Mouse (Mus musculus) adrenal gland, postnatal 10 days (tissue): ENCODE results near the gene Thada. TPM values are rescaled to one million over a fixed set of nuclear protein-coding genes. Genes with fewer than 3 reads are reported as not detected.
A peak's percentile ranks its signal among the peaks of the same experiment; 100 is the strongest.
"Not testable (repeated sequence)": the region's sequence is repeated elsewhere in the genome, so short reads cannot be mapped to it uniquely, and the experiment has no call there.

Experiments used
- DNase-seq: peaks from one replicate; pipeline ENCODE4 v3.0.0; 2021; ENCODE audit warnings: mixed read lengths
- total RNA-seq, 2 experiments: library from RNA; stranded (reverse); gene quantifications; 2 replicates each; pipeline ENCODE4 v1.2.3; 2021

The Thada gene
- total RNA-seq, 2 experiments from 2014 or later: 13.0 to 18.4 TPM

DNA sequence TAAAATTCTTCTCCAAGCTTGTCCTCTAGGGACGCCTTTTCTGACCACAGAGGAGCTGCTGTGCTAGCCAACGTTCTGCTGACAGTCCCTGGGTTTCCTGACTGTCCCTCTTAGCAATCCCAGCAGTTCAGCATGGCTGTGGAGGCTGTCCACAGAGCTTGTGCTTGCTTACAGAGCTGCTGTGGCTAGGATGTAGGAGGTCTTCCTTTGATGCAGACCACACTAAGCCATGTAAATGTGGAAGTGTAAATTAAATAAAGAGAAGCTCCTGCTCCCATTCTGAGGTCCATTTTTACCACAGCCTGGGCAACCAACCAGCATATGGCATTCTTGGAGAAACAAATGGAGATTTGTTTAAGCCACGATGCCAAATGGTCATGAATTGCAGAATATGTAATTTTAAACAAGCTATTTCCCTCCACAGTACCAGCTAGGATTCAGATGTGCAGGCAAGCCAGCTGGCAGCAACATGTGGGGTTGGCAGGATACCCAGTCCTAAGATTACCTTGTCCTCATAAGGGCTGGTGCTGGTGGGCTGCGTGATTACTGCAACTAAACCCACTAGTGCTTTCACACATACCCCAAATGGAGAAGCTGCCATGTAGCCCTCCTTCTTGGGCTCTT is 207.3 kb downstream of the Thada start:
- DNase-seq: peak; percentile 50

DNA sequence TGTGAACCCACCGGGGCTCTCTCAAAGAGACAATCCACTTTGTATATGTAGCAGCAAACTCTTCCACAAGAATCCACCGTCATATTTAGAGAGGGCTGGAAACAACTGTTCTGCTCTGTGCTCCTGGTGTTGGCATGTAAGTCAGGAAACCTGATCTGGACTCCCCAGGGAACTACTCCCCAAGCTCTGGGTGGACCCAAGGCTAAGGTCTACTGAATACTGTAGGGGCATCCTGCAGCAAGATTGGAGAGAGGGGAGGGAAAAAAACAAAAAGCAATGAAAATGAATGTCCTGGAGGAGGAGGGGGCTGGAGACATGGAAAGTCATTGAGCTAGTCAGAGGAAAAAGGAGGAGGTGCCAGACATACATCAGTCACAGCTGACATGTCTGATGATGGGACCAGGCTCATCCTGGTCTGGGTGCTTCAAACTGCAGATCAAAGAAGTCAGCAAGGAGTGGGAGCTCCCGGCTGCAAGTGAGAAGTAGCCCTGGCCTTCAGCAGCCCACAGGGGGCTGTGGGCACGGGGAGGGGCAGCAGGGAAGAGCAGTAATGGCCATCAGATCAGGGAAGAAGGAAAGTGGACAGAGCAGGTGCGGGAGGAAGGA is 208.0 kb downstream of the Thada start:
- DNase-seq: no peak

DNA sequence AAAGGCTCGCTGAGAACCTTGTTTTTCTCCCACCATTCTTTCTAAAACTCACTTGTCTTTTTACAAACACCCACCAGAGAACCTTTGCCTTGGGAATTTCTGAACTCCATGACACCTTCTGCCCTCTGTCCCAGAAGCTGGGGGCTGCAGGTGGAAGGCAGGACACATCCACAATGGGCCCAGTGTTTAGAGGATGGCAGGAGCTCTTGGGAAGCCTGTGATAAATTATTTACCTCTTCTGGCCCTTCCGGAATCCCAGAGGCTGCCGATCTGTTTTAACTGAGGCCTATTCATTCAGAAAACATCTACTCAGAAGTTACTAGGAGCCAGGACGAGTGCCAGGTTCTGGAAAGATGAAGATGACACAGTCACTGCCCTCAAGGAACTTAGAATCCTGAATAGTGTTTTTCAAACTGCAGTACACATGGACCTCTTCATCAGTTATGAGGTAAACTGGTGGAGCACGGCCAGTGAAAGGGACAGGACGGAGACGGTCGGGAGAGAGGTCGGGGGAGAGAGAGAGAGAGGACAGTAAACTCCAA is 209.7 kb downstream of the Thada start:
- DNase-seq: no peak

DNA sequence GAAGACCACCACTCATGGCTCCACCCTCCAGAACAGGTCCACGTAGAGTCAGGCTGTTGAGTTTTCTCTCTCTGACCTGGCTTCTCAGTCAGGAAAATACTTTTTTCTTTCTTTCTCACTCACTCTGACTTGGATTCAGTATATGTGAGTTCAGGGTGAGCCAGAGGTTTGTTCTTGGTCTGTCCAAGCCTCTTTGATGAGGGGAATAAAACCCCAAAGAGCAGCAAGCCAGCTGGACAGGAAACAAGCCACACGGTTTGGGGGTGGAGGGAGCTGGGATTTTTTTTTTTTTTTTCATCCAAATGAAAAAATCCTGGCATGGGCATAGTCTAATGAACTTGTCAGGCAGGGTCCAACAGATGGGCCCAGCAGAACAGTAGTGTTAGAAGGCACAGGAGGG is 210.2 kb downstream of the Thada start:
- no peak for DNase-seq

DNA sequence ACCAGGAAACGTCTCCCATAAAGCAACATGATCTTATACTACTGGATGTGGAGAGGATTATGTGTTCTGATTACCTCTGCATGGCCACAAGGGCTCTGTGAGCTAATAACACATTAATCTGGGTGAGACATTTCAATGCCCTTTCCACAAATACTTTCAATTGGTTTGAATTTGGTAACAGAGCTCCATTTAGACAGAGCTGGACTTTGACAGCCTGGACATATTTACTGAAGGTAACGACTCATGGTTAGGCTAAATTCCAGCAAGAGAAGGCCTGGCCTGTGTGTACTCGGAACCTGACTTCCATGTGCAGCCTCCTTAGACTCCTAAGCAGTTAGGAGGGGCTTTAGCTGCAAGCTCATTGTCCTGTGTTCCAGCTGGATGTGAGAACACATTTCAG is 214.6 kb downstream of the Thada start:
- DNase-seq: no peak

DNA sequence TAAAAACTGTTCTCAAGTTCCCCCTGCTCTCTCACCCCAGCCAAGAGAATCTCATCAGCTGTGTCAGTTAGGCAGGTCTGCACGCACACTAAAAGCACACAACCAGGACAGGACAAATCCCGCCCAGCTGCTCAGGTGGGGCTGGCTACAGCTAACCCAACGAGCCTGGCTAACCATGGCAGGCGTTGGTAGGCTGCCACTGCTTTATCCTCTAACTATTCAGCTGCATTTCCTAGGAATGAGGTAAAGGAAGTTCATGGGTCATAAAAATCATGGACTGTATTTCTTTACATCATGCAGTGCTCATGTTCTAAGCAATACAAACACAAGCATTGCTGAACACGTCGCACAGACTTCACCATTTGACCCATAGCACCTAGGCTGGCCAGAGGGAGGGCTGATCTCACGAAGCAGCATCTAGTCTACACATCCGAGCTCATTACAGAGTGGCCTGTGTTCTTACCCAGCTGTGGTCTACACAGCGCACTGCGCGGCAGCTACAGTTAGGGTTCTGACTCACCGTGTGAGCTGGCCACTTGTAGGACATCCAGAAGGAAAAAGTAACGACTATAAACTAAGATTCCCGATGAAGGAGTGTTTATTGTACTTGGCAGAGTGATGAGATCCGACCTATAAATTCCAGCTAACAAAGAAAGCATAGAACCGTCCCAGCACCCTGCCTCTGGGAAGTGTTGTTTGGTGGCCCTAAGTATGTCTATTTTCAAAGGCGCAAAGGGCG is 221.7 kb downstream of the Thada start:
- DNase-seq: no peak

DNA sequence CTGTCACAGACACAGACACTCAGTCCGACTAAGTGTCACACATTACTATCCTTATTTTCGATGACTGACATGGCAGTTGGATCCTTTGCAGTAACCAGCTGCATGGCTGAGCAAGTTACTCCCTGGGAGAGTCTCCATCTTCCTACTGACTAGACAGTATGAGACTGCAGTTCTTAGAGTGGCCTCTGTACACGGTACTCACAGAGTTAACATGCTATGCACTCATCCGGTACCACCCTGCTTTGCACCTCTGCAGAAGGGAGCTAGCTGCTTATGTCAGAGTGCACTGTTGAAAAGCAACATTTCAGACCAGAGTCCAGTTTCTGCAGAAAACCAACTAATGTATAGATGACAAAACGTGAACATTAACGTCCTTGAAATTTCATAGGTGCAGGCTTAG is 222.2 kb downstream of the Thada start:
- DNase-seq: no peak

DNA sequence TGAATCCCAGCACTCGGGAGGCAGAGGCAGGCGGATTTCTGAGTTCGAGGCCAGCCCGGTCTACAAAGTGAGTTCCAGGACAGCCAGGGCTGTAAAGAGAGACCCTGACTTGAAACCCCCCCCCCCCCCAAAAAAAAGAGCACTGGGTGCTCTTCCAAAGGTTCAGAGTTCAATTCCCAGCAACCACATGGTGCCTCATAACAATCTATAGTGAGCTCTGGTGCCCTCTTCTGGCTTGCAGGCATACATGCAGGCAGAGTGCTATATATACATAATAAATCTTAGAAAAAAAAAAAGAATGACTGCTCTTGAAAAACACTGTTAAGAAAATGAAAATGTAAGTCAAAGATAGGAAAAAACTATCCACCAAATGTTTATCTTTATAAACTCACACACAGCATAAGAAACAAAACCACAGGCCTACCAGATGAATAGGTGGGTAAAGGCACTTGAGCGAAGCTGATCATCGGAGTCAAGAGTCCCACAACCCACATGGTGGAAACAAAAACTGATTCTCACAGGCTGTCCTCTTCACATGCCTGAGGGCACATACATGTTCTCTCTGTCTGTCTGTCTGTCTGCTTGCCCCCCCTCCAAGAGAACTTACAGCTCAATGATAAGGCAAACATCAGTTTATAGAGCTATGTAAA is 224.6 kb downstream of the Thada start:
- no peak for DNase-seq

DNA sequence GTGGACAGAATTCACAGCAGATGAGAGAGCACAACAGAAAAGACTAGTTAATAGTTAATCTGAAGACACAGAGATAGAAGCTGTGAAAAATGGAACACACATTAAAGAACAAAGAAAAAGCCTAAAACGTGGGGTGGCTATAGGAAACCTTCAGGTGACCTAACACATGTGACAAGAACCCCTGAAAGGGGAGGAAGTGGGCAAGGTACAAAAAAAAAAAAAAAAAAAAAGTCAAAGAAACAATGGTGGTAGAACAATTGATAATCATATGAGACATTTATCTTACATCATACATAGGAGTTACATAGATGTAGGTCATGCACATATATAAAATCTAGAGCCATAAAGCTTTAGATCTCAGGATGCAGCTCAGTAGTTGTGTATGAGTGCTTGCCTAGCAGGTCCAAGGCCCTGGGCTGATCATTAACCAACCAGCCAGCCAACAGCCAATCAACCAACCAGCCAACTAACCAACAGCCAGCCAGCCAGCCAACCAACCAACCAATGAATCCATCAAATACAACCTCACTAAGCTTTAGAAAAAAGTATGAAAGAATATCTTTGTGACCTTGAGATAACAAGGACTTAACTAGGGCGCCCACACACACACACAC is 226.2 kb downstream of the Thada start:
- DNase-seq: no peak

DNA sequence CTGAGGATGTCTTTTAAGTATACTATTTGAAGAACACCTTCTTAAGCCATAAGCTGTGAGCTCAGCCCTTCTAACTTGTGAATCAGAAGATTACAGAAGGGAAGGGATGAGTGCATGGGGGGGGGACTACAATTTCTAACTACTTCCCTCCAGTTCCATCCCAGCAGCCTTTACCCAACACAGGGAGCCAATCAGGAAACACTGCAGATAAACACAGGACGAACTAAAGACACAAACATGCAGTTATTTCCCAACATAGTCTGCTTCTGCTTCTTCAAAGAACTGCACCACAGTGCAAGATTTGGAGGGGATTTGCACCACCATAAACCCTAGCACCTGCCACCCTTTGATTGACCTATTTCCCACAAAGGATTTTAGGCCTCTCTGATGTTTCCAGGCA is 227.8 kb downstream of the Thada start:
- DNase-seq: no peak

DNA sequence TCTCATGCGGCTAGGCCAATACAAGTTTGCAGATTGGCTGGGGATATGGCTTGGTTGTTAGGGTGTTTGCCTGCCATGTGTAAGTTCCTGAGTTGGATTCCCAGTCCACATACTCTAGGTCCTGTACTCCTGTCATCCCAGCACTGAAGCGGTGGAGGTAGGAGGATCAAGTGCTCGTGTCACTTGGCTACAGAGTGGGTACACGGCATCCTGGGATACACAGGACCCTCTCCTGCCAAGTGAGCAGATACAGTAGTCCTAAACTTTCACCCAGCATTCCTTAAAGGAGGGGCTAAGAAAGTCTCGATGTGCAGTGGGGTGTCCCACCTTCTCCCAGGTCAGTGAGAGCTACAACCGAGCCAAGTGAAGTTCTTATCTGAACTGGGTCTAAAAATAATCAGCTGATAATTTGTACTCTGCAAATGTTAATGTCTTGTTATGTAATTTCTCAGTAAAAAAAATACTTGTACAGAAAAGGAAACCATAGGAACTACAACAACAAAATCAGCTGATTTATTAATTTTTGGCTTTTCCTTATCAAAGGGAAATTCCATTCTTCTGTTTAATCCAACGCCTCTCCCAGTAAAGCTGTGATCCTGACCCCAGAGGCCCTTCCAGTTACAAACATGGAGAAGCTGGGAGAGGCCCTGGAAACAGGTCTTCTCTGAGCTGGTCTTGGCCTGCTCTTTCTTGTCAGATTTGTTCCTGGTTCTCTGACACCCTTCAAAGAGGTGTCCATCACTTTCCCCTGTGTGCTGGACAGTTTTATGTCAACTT is 229.0 kb downstream of the Thada start:
- no peak for DNase-seq

DNA sequence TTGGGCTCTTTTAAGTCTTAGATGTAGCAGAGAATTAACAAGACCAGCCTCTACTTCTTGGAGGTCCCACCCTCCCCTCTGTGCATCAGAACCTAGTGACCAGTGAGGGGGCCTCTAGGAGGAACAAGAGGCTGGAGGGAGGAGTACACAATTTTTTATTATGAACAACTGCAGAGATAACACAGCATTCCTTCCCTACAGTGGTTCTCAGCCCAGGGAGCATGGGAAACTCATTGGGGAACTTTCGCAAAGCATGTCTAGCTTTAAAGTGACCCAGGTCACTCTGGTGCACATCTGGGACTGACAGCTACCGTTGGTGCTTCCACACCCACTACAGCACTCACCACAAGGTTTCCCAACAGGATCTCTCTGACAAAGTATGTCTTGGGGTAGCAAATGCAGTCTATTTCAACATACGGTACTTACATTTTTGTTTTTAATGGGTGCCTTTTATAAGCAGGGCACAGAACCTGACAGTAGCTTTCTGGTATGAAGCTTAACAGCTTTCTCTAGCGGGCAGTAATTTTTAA is 230.5 kb downstream of the Thada start:
- DNase-seq: no peak

DNA sequence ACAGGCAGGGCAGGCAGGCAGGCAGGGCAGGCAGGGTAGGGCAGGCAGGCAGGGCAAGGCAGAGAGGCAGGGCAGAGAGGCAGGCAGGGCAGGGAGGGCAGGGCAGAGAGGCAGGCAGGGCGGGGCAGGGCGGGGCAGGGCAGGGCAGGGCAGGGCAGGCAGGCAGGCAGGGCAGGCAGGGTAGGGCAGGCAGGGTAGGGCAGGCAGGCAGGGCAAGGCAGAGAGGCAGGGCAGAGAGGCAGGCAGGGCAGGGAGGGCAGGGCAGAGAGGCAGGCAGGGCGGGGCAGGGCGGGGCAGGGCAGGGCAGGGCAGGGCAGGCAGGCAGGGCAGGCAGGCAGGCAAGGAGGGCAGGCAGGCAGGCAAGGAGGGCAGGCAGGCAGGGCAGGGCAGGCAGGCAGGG is 231.2 kb downstream of the Thada start:
- DNase-seq: not testable (repeated sequence)

DNA sequence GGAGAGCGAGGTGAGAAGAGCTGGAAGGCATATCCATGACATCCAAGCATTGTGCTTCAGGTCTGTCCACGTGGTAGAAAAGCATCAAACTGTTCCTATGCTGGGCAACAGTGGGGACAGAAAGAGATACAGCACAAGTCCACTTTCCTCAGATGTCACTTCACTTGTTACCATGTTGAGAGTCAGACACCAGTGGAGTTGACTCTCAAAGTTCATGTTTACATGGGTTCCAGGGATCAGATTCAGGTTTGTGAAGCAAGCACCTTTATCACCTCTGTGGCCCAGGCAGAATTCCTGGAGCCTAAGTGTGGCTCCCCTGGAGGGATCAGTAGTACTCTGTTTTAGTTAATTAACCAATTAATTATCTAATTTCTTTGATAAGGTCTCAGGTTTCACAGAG is 232.2 kb downstream of the Thada start:
- DNase-seq: no peak

DNA sequence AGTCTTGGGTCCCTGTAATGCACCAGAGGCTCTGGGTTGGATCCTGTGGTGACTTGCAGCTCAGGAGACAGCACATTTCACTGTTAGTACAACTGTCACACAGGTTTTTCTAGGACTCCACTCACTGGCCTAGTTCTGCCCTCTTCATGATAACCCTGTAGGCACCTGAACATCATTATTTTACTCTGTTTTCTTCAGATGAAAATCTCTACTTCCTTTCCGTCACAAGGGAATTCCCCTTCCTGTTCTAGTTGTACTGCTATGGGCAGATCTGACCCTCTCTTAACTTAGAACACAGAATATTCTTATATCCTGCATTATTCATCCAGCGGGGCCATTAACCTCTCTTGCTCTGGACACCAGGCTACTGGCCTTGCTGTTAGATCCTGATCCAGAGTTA is 234.6 kb downstream of the Thada start:
- DNase-seq: no peak

DNA sequence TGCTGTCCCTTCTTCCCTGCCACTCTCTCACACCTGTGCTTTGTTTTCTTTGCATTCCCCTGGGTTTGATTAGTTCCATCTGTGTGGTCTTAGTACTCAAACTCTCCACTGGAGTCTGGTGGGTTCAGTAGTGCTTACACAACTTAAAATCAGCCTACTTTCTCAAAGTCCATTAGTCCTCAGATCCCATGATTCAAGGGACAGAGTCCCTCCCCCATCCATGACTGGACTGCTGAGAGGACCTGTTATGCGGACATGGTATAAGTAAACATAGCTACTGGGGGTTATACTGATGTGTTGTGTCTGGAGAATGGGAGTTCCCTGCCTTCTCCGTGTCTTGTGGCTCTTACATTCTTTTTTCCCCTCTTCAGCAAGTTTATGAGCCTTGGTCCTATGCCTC is 237.8 kb downstream of the Thada start:
- no peak for DNase-seq

DNA sequence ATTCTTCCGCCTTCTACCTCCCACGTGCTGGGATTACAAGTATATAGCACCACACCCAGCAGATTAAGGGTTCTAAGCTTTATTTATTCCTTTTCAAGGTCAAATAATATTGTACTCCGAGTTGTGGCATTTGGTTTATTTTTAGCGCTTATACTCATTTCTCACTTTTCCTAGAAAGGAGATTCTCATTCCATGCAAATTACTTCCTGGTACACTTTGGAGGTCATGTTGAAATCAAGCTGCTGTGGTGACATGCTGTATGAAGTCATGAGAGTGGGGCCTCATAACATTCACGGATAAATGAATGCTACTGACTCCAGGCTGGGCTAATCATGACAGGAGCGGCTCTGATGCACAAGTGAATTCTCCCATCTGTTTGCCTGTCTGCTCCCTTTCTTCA is 239.3 kb downstream of the Thada start:
- DNase-seq: no peak

DNA sequence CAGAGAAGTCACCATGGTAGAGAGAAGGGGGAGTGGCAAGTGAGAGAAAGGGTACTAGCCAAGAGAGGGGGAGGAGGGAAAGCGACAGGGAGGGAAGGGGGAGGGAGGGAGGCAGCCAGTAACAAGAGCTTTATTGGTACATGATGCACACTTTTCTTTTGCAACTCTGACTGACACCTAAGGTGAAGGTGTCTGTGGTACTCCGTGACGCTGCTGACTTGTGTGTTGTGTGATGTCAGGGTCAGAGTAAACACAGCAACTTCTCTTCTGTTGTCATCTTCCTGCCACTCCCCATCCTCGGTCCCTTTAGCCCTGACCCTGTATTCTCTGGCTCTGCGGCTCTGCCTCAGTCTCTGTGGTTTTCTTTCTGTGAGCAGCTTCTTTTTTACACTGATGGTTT is 239.8 kb downstream of the Thada start:
- no peak for DNase-seq

DNA sequence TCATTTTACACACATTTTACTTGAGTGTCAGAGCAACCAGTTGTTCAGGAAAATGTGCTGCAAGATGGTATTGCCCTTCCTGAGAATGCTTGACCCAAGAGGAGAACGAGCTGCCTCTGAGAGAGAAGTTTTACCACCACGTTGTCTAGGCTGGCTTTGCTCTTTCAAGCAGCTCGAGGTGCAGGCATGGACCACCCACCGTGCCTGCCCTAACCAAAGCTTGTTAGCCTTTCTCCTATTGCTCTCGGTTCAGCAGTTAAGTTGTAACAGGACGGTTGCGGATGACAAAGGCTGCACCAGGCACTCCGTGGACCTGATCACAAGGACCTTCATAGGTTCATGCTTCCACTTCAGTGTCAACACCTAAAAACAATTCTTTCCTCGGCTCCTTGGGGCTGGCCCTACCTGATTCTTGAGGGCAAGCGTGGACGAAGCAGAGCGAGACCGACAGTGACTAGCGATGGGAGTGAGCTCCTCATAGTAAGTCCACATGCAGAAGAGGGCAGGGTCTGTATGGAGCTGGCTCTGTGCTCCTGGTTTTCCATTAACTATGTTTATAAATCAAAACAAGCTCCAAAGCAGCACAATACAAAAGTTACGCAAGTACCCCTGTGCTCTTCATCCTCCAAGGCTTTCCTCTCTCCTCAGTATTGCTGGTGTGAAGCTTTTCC is 241.7 kb downstream of the Thada start:
- DNase-seq: no peak

DNA sequence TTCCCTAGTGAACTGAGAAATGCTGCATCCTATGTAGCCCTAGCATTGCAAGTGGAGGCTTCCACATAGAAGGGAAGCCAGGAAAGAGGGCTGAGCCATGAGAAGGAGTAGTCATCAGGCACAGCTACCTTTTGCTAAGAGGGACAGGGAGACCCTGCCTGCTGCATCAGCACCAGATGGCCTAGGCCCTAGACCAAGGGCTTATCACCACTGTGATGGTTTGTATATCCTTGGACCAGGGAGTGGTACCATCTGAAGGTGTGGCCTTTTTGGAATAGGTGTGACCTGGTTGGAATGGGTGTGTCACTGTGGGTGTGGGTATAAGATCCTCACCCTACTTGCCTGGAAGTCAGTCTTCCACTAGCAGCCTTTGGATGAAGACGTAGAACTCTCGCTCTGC is 247.2 kb downstream of the Thada start:
- not testable (repeated sequence) for DNase-seq

DNA sequence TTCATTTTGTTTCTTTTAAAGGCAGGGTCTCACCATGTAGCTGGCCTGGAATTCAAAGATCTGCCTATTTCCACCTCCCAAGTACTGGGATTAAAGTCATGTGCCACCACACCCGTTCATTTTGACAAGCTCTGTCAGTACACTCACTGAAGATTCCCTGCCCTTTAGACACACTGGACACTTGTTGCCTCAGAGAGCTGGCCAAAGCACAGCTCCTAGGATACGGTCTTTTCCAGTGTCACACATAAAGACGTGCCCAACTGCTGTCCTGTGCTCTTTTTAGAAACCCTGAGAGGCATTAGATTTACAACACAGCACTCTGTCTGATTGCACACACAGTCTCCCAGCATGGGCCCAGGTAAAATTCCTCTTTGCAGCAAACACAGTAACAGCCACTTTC is 248.3 kb downstream of the Thada start:
- no peak for DNase-seq
